Mouse (Mus musculus) hindbrain, embryonic 13.5 days (tissue): ENCODE data around the gene Islr. TPM values are rescaled to one million over a fixed set of nuclear protein-coding genes. Genes with fewer than 3 reads are reported as not detected.

Experiments
- ATAC-seq: fragments of 200-750 bp; cut with Nextera tagmentation; 2 replicates; pipeline ENCODE4 v1.8.0; 2017; ENCODE audit warnings: moderate TSS enrichment; ENCODE audit not compliant: low FRiP score
- H3K27ac ChIP-seq: fragments of 300-500 bp; sonication (generic); 2 replicates; pipeline ENCODE4 v1.5.1; 2015; ENCODE audit warnings: inconsistent platforms, mild to moderate bottlenecking, moderate library complexity
- H3K27me3 ChIP-seq: fragments of 300-500 bp; sonication (generic); 2 replicates; pipeline ENCODE4 v1.6.1; 2015; ENCODE audit warnings: mild to moderate bottlenecking, inconsistent platforms
- H3K36me3 ChIP-seq: fragments of 300-500 bp; sonication (generic); 2 replicates; pipeline ENCODE4 v1.6.1; 2015; ENCODE audit warnings: mild to moderate bottlenecking, inconsistent platforms
- H3K4me1 ChIP-seq: fragments of 300-500 bp; sonication (generic); replicated peaks from 2 replicates; pipeline ENCODE4 v1.6.1; 2015; ENCODE audit warnings: inconsistent platforms
- H3K4me2 ChIP-seq: fragments of 300-500 bp; sonication (generic); 2 replicates; pipeline ENCODE4 v1.6.1; 2015; ENCODE audit warnings: inconsistent platforms, mild to moderate bottlenecking, moderate library complexity
- H3K4me3 ChIP-seq: fragments of 300-500 bp; sonication (generic); 2 replicates; pipeline ENCODE4 v1.5.1; 2015; ENCODE audit warnings: mild to moderate bottlenecking, inconsistent platforms
- H3K9ac ChIP-seq: fragments of 300-500 bp; sonication (generic); 2 replicates; pipeline ENCODE4 v1.6.1; 2015; ENCODE audit warnings: mild to moderate bottlenecking, inconsistent platforms
- H3K9me3 ChIP-seq: fragments of 300-500 bp; sonication (generic); 2 replicates; pipeline ENCODE4 v1.6.1; 2016; ENCODE audit warnings: inconsistent platforms
- WGBS: fragments of 180-500 bp; shearing (Covaris S2); methylation state at CpG from one replicate; pipeline ENCODE4 v1.1.7; 2015; 5-methylcytosine and 5-hydroxymethylcytosine counted together
- polyA plus RNA-seq: library from polyadenylated mRNA; unstranded; fragments of >200 nt; fragmentation: Nextera tagmentation; extraction: Ambion mirVana; gene quantifications from 2 replicates; pipeline ENCODE4 v1.2.1, GENCODE M21; 2015

The Islr gene
- polyA plus RNA-seq, 1 experiment from 2014 or later = 40.9 TPM

DNA sequence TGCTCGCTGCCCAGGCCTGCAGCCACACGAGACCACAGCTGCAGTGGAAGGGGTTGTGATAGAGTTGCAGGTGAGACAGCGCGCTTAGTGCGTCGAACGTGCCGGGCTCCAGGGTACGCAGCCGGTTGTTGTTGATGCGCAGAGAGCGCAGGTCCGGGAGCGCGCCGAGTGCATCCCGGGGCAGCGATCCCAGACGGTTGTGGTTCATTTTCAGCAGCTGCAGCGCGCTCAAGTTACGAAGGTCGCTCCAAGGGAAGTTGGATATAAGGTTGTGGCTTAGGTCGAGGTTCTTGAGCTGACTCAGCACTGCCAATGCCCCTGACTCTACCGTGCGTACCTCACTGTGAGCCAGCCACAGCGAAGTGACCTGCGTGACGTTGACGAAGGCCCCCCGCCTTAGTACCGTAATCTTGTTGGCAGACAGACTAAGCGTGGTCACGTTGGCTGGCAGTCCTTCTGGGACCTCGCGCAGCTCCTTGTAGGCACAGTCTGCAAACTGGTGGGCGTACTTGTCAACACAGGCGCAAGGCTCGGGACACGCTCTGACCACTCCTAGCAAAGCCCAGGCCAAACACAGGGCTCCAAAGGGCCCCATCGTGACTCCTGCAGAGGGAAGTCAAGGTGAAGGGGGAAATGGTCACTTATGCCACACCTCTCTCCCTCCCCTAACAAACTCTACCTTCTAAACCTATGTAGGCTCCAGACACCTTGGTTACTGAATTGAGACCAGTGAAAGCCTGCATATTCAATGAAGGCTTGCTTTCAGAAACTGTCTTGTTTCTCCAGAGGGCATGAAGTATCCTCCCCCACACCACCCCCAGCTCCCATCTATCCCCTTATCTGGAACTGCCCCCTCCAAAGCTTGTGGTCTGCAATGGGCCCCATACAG lies 4.5 kb downstream of the Islr start:
- H3K27ac ChIP-seq = peak overlapping the region; percentile 69
- under 1% methylated on average over 41 of the region's 41 CpGs for WGBS
- H3K36me3 ChIP-seq = no peaks in the 10 kb centered on the region
- peaks cover 97% of the 10 kb centered on the region for H3K27me3 ChIP-seq
- no peaks in the 10 kb centered on the region for H3K9me3 ChIP-seq
- peak overlapping the region; percentile 66 for H3K9ac ChIP-seq
- H3K4me2 ChIP-seq = peak overlapping the region; percentile 58
- peak overlapping the region; percentile 34 for H3K4me3 ChIP-seq
- peaks cover 83% of the 10 kb centered on the region for H3K4me1 ChIP-seq
- no peak for ATAC-seq

GRCm38 (mm10) chr9:58198801-58199371 lies 5.2 kb downstream of the Islr start:
- H3K4me1 ChIP-seq = peaks cover 81% of the 10 kb centered on the region
- ATAC-seq = no peak
- peak overlapping the region; percentile 34 for H3K4me3 ChIP-seq
- WGBS = under 1% methylated on average over 38 of the region's 38 CpGs
- H3K27me3 ChIP-seq = peaks cover 100% of the 10 kb centered on the region
- no peaks in the 10 kb centered on the region for H3K9me3 ChIP-seq
- H3K27ac ChIP-seq = peak overlapping the region; percentile 60; the same call in 1 of the 2 replicates
- peak overlapping the region; percentile 66 for H3K9ac ChIP-seq
- H3K4me2 ChIP-seq = peak overlapping the region; percentile 58
- H3K36me3 ChIP-seq = no peaks in the 10 kb centered on the region

- H3K4me2 ChIP-seq = peak overlapping the region; percentile 58
- no peaks in the 10 kb centered on the region for H3K9me3 ChIP-seq
- peak; percentile 18 for ATAC-seq
- H3K36me3 ChIP-seq = no peaks in the 10 kb centered on the region
- peaks cover 93% of the 10 kb centered on the region for H3K27me3 ChIP-seq
- H3K4me3 ChIP-seq = peak overlapping the region; percentile 34
- peaks cover 73% of the 10 kb centered on the region for H3K4me1 ChIP-seq
- H3K9ac ChIP-seq = peak overlapping the region; percentile 66
- WGBS = under 1% methylated on average over 58 of the region's 58 CpGs
- peak overlapping the region; percentile 60 for H3K27ac ChIP-seq
These were observed 6.1 kb downstream of the Islr start for GRCm38 (mm10) chr9:58197781-58198701.

- H3K36me3 ChIP-seq = no peaks in the 10 kb centered on the region
- H3K4me2 ChIP-seq = peak overlapping the region; percentile 58
- H3K4me3 ChIP-seq = peak overlapping the region; percentile 34
- peaks cover 81% of the 10 kb centered on the region for H3K27me3 ChIP-seq
- H3K4me1 ChIP-seq = peaks cover 61% of the 10 kb centered on the region
- no peaks in the 10 kb centered on the region for H3K9me3 ChIP-seq
- ATAC-seq = no peak
- 0 out of 2 replicates have a peak overlapping the region, but pooled peaks have one; percentile 2 for H3K27ac ChIP-seq
- peak overlapping the region; percentile 66 for H3K9ac ChIP-seq
- 2% methylated on average over 46 of the region's 46 CpGs for WGBS
These were observed 7.2 kb downstream of the Islr start for GRCm38 (mm10) chr9:58196610-58197567.

- H3K4me2 ChIP-seq = peak overlapping the region; percentile 58
- WGBS = 2% methylated on average over 14 of the region's 14 CpGs
- peaks cover 54% of the 10 kb centered on the region for H3K4me1 ChIP-seq
- H3K4me3 ChIP-seq = peak overlapping the region; percentile 34
- H3K27ac ChIP-seq = no peak overlapping the region
- H3K9ac ChIP-seq = peak overlapping the region; percentile 66
- no peak for ATAC-seq
- peaks cover 74% of the 10 kb centered on the region for H3K27me3 ChIP-seq
- no peaks in the 10 kb centered on the region for H3K9me3 ChIP-seq
- no peaks in the 10 kb centered on the region for H3K36me3 ChIP-seq
These were observed 8.0 kb downstream of the Islr start for GRCm38 (mm10) chr9:58196141-58196540.

DNA sequence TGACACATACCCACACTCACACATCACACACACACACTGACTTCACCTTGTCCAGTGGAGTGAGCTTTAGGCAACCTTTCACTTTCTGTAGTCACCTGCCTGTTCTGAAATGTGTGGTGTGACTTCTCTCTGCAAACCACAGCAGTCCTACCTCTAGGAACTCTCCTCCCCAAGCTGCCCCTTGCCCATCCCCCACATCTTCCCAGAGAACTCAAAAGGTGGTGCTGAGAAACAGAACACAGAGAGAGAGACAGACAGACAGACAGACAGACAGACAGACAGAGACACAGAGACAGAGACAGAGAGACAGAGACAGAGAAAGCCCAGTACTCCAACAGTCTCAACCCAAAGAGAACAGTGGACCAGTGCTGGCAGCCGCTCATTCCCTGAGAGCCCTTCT lies 8.4 kb downstream of the Islr start:
- WGBS = 0% methylated on average over 1 of the region's 1 CpGs
- Histone ChIP-seq H3K9ac (peak overlapping the region; percentile 66), H3K4me3 (peak overlapping the region; percentile 34), H3K27me3 (peaks cover 71% of the 10 kb centered on the region), H3K4me1 (peaks cover 50% of the 10 kb centered on the region), H3K4me2 (peak overlapping the region; percentile 58), H3K27ac (no peak overlapping the region), H3K36me3 (no peaks in the 10 kb centered on the region), H3K9me3 (no peaks in the 10 kb centered on the region)
- no peak for ATAC-seq

- H3K9ac ChIP-seq = no peak overlapping the region; the same call in 1 of the 2 replicates
- no peak overlapping the region for H3K4me3 ChIP-seq
- no peak for ATAC-seq
- no peak overlapping the region for H3K27ac ChIP-seq
- 71% methylated on average over 9 of the region's 9 CpGs for WGBS
- no peak overlapping the region for H3K4me2 ChIP-seq
- H3K4me1 ChIP-seq = peaks cover 35% of the 10 kb centered on the region
- H3K9me3 ChIP-seq = no peaks in the 10 kb centered on the region
- H3K36me3 ChIP-seq = no peaks in the 10 kb centered on the region
- peaks cover 64% of the 10 kb centered on the region for H3K27me3 ChIP-seq
These were observed 9.9 kb downstream of the Islr start for GRCm38 (mm10) chr9:58194222-58194621.

DNA sequence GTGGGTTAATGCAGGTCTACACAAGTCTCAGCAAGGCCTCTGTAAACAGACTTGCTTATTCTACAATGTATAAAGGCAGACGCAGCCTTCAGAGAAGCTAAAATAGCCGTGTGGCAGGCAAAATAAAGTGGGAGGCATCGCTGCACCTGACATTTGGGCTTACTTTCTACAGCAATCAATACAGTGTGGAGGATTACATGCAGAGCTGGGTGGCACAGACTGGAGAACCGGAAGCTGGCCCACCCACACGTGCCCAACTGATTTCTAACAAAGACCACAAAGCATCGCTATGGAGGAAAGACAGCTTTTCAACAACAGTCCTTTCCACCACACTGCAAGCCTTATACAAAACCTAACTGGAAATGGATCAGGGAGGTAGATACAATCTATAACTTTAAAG lies 19.6 kb downstream of the Islr start:
- 0 out of 2 replicates have a peak, but pooled peaks cover under 1% of the 10 kb centered on the region for H3K27me3 ChIP-seq

GRCm38 (mm10) chr9:58179390-58179789 lies 24.7 kb downstream of the Islr start:
- Histone ChIP-seq H3K9ac (no peak overlapping the region), H3K9me3 (no peaks in the 10 kb centered on the region), H3K27ac (no peak overlapping the region), H3K4me1 (0 out of 2 replicates have a peak, but pooled peaks cover 19% of the 10 kb centered on the region), H3K4me2 (no peak overlapping the region), H3K4me3 (no peak overlapping the region), H3K27me3 (no peaks in the 10 kb centered on the region), H3K36me3 (no peaks in the 10 kb centered on the region)
- 92% methylated on average over 2 of the region's 2 CpGs for WGBS
- no peak for ATAC-seq

More for the DNA sequence above, 19.6 kb downstream of the Islr start:
- Histone ChIP-seq H3K36me3 (no peaks in the 10 kb centered on the region), H3K9me3 (no peaks in the 10 kb centered on the region), H3K9ac (no peak overlapping the region), H3K27ac (no peak overlapping the region), H3K4me1 (0 out of 2 replicates have a peak, but pooled peaks cover 3% of the 10 kb centered on the region), H3K4me3 (no peak overlapping the region), H3K4me2 (no peak overlapping the region)
- WGBS = 63% methylated on average over 6 of the region's 6 CpGs
- no peak for ATAC-seq

- no peaks in the 10 kb centered on the region for H3K27me3 ChIP-seq
- H3K36me3 ChIP-seq = no peaks in the 10 kb centered on the region
- 57% methylated on average over 4 of the region's 4 CpGs for WGBS
- H3K4me2 ChIP-seq = no peak overlapping the region
- H3K4me3 ChIP-seq = no peak overlapping the region
- ATAC-seq = no peak
- no peak overlapping the region for H3K9ac ChIP-seq
- no peak overlapping the region for H3K27ac ChIP-seq
- no peaks in the 10 kb centered on the region for H3K9me3 ChIP-seq
- 0 out of 2 replicates have a peak, but pooled peaks cover 19% of the 10 kb centered on the region for H3K4me1 ChIP-seq
These were observed 26.9 kb downstream of the Islr start for GRCm38 (mm10) chr9:58177165-58177564.
